Mouse (Mus musculus) liver, embryonic 14.5 days (tissue): ENCODE data around the gene AI413582.

Experiments used
- CTCF ChIP-seq: IDR thresholded peaks from 2 replicates; pipeline ENCODE4 v1.5.1; 2016; ENCODE audit warnings: antibody characterized with exemption, low read depth, control low read depth
- EP300 ChIP-seq: IDR thresholded peaks from 2 replicates; pipeline ENCODE4 v1.6.1; 2016; ENCODE audit warnings: antibody characterized with exemption, low read depth

GRCm38 (mm10) chr17:27596376-27597190 lies 31.0 kb upstream of the AI413582 start:
- TF ChIP-seq EP300, result no peak
- TF ChIP-seq CTCF, result no peak
